ENCODE assay signal across 19 mouse cellular contexts in the genomic region with DNA sequence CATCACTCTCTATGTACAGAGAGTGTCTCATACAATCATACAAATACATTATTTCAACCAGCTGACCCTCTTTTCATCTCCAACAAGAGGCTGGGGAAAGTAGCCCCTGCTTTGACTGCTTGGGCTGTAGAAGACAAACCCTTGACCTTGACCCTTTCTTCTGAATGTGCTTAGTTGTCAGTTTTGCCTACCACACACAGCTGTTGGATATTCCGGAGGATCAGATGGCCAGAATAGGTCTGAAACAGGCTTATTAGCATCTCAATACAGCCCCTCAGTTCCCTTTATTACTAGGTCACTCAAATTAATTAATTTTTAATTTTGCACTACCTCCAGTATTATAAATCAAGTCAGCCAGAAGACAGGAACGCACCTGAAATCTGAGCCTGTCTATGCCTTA.
DNase-seq lines count a peak whose midpoint lies in the region; ATAC-seq and TF ChIP-seq lines count a peak whose summit lies in the region.
"Had no signal": no experiment of that assay in that cellular context is flagged by ENCODE, and none has a peak within 500 bp of the region (broad histone marks: within the 10 kb centered on the region; RNA-seq: fewer than 3 reads in every experiment).

No protein-coding gene starts in this region.

- in situ Hi-C loops in ES-E14 (cut with MboI; ENCODE audit: low sequenced_read_pairs in 2 of 2, unreplicated experiment in 2 of 2), result no loop called here

- H3K27ac ChIP-seq in forebrain, embryonic 10.5 days, result peak overlapping the region; percentile 48
- no peak overlapping the region for H3K27ac ChIP-seq in forebrain, embryonic 16.5 days (ENCODE audit: low read length)
- H3K27ac ChIP-seq in ES-E14 (ENCODE audit: insufficient read depth, low read depth, low read length, poor library complexity, severe bottlenecking), result no peak overlapping the region
- peak overlapping the region; percentile 29; the same call in 1 of the 2 replicates for H3K27ac ChIP-seq in forebrain, embryonic 14.5 days (ENCODE audit: low read depth, low read length)
- H3K27ac ChIP-seq in heart, adult 2 months, result no peak overlapping the region
- H3K27ac ChIP-seq: limb, embryonic 15.5 days had no signal

- no peak overlapping the region for H3K9ac ChIP-seq in forebrain, embryonic 16.5 days (replicated peaks; ENCODE audit: low read depth, low read length)
- H3K9ac ChIP-seq in ES-E14 (ENCODE audit: insufficient read depth, low read depth, low read length, poor library complexity, severe bottlenecking), result no peak overlapping the region
- no peak overlapping the region for H3K9ac ChIP-seq in forebrain, embryonic 14.5 days (ENCODE audit: low read length)
- H3K9ac ChIP-seq in heart, adult 2 months (ENCODE audit: low read depth, low read length), result no peak overlapping the region
- H3K9ac ChIP-seq: limb, embryonic 15.5 days had no signal

- no peak for TF ChIP-seq CTCF in heart, adult 2 months (IDR thresholded peaks at IDR 0.05)

- no peak overlapping the region for H3K4me3 ChIP-seq in forebrain, embryonic 10.5 days
- no peak overlapping the region for H3K4me3 ChIP-seq in forebrain, embryonic 16.5 days (replicated peaks; ENCODE audit: low read length)
- H3K4me3 ChIP-seq in ES-E14 (ENCODE audit: insufficient read depth in 1 of 2, low read depth in 1 of 2, low read length in 2 of 2, poor library complexity in 1 of 2, severe bottlenecking in 1 of 2), result no peak overlapping the region
- H3K4me3 ChIP-seq in forebrain, embryonic 14.5 days (ENCODE audit: low read depth, low read length), result no peak overlapping the region
- H3K4me3 ChIP-seq in heart, adult 2 months, result no peak overlapping the region
- H3K4me3 ChIP-seq: limb, embryonic 15.5 days had no signal

- H3K36me3 ChIP-seq in forebrain, embryonic 10.5 days (replicated peaks), result no peaks in the 10 kb centered on the region
- H3K36me3 ChIP-seq in forebrain, embryonic 16.5 days (ENCODE audit: control insufficient read depth, insufficient read depth), result no peaks in the 10 kb centered on the region
- no peaks in the 10 kb centered on the region for H3K36me3 ChIP-seq in ES-E14 (ENCODE audit: control insufficient read depth, insufficient read depth, low read length, poor library complexity, severe bottlenecking)
- H3K36me3 ChIP-seq in forebrain, embryonic 14.5 days (ENCODE audit: control insufficient read depth, insufficient read depth, low read length), result no peaks in the 10 kb centered on the region
- no peaks in the 10 kb centered on the region for H3K36me3 ChIP-seq in heart, adult 2 months (ENCODE audit: control insufficient read depth, insufficient read depth, low read length)
- H3K36me3 ChIP-seq: limb, embryonic 15.5 days had no signal

- no peak for DNase-seq in forebrain, embryonic 10.5 days (ENCODE audit: extremely low spot score, low spot score)
- DNase-seq in ES-E14 (ENCODE audit: low read depth, low spot score), result no peak
- peak; percentile 65 for DNase-seq in forebrain, embryonic 14.5 days (ENCODE audit: low spot score)
- DNase-seq in mesoderm, embryonic 11.5 days (ENCODE audit: low read depth, low spot score), result peak; percentile 47
- no peak for DNase-seq in thymus, adult 18-20 months
- DNase-seq in heart, adult 2 months, result no peak
- DNase-seq in cerebellum, postnatal 25 days, result no peak
- DNase-seq: adrenal gland, adult 8-10 months; cerebellum, adult 18-20 months; gastrocnemius, postnatal 25 days; kidney, adult 9 months; kidney, postnatal 36 days; layer of hippocampus, adult 9-11 months; lung, postnatal 14 days; right cerebral cortex, adult 18-20 months had no signal

- no peak for TF ChIP-seq POLR2A in heart, adult 2 months (IDR thresholded peaks at IDR 0.05; ENCODE audit: insufficient read depth, low read depth, low read length)

- intact Hi-C loops in heart, adult 2 months (cut with DNase I), result no loop called here

- TF ChIP-seq EP300 in heart, adult 2 months (IDR thresholded peaks at IDR 0.05; ENCODE audit: insufficient read depth, low read depth, low read length), result no peak

- ATAC-seq in forebrain, embryonic 16.5 days, result no peak; the same call in 1 of the 2 replicates
- peak; percentile 70 for ATAC-seq in forebrain, embryonic 14.5 days
- ATAC-seq: inflammation-experienced regulatory T-cells, adult 6 months had no signal

- peaks cover 64% of the 10 kb centered on the region for H3K4me1 ChIP-seq in forebrain, embryonic 10.5 days
- peaks cover 12% of the 10 kb centered on the region for H3K4me1 ChIP-seq in forebrain, embryonic 16.5 days (replicated peaks; ENCODE audit: control insufficient read depth, insufficient read depth, low read length)
- H3K4me1 ChIP-seq in ES-E14 (ENCODE audit: control insufficient read depth in 2 of 2, insufficient read depth in 2 of 2, low read length in 2 of 2, poor library complexity in 1 of 2), result no peaks in the 10 kb centered on the region
- peaks cover 26% of the 10 kb centered on the region for H3K4me1 ChIP-seq in forebrain, embryonic 14.5 days (ENCODE audit: control insufficient read depth, insufficient read depth, low read length)
- H3K4me1 ChIP-seq in heart, adult 2 months (ENCODE audit: control insufficient read depth, insufficient read depth, low read length), result no peaks in the 10 kb centered on the region
- H3K4me1 ChIP-seq: limb, embryonic 15.5 days had no signal

- no peak overlapping the region for H3K4me2 ChIP-seq in forebrain, embryonic 16.5 days (ENCODE audit: low read length)
- H3K4me2 ChIP-seq in forebrain, embryonic 14.5 days (ENCODE audit: low read length), result no peak overlapping the region
- H3K4me2 ChIP-seq: limb, embryonic 15.5 days had no signal

- H3K79me2 ChIP-seq in heart, adult 2 months (replicated peaks; ENCODE audit: control insufficient read depth, insufficient read depth, low read length), result no peaks in the 10 kb centered on the region

- H3K9me3 ChIP-seq in forebrain, embryonic 10.5 days, result no peaks in the 10 kb centered on the region
- no peaks in the 10 kb centered on the region for H3K9me3 ChIP-seq in forebrain, embryonic 16.5 days (ENCODE audit: control insufficient read depth, low read length)
- H3K9me3 ChIP-seq in ES-E14 (ENCODE audit: control insufficient read depth, insufficient read depth, low read depth, low read length), result no peaks in the 10 kb centered on the region
- no peaks in the 10 kb centered on the region for H3K9me3 ChIP-seq in forebrain, embryonic 14.5 days (replicated peaks; ENCODE audit: control insufficient read depth, low read length)
- H3K9me3 ChIP-seq: limb, embryonic 15.5 days had no signal

- no peaks in the 10 kb centered on the region for H3K27me3 ChIP-seq in forebrain, embryonic 10.5 days (ENCODE audit: poor library complexity, severe bottlenecking)
- no peaks in the 10 kb centered on the region for H3K27me3 ChIP-seq in forebrain, embryonic 16.5 days (replicated peaks; ENCODE audit: control insufficient read depth, insufficient read depth, low read length)
- H3K27me3 ChIP-seq in forebrain, embryonic 14.5 days (replicated peaks; ENCODE audit: control insufficient read depth, insufficient read depth, low read length), result no peaks in the 10 kb centered on the region
- no peaks in the 10 kb centered on the region for H3K27me3 ChIP-seq in heart, adult 2 months (ENCODE audit: control insufficient read depth, insufficient read depth, low read length)
- H3K27me3 ChIP-seq: CH12.LX; limb, embryonic 15.5 days had no signal

- WGBS in forebrain, embryonic 10.5 days, result 30% methylated on average over 2 of the region's 2 CpGs
- 9% methylated on average over 2 of the region's 2 CpGs for WGBS in forebrain, embryonic 16.5 days
- WGBS in forebrain, embryonic 14.5 days, result 8% methylated on average over 2 of the region's 2 CpGs
- WGBS in heart, adult 2 months, result 75% methylated on average over 2 of the region's 2 CpGs

TF ChIP-seq in ES-E14, 5 proteins besides CTCF, POLR2A, EP300 and RAD21:
- TF ChIP-seq ZNF384 (IDR thresholded peaks at IDR 0.05; ENCODE audit: low read depth, low read length), result no peak
- TF ChIP-seq ZC3H11A (IDR thresholded peaks at IDR 0.05; ENCODE audit: borderline replicate concordance, low read depth, low read length), result no peak
- no peak for TF ChIP-seq HCFC1 (IDR thresholded peaks at IDR 0.05; ENCODE audit: borderline replicate concordance, insufficient read depth, low read length)
- TF ChIP-seq CHD2 (IDR thresholded peaks at IDR 0.05; ENCODE audit: low read depth, low read length), result no peak
- peak; percentile 24; the same call in 1 of the 2 replicates for TF ChIP-seq MAFK (IDR thresholded peaks at IDR 0.05; ENCODE audit: insufficient read depth, low read depth, low read length)

Comparison
In these comparisons a context has a peak if more than half of its experiments do, and no peak if none do; other contexts are left out.
1. DNase-seq: peak in forebrain, embryonic 14.5 days (single experiment) and mesoderm, embryonic 11.5 days (single experiment); none in forebrain, embryonic 10.5 days (single experiment), ES-E14 (single experiment), thymus, adult 18-20 months (0 of 2), heart, adult 2 months (0 of 2) and cerebellum, postnatal 25 days (0 of 2).
2. H3K27ac ChIP-seq: peak in forebrain, embryonic 10.5 days (single experiment) and forebrain, embryonic 14.5 days (single experiment); none in forebrain, embryonic 16.5 days (single experiment), ES-E14 (single experiment) and heart, adult 2 months (single experiment).